Mouse (Mus musculus) right cerebral cortex, adult 2 months (tissue): Measurements from ENCODE around the gene Rpl18.

Experiments used
- DNase-seq, 2 experiments: peaks; one replicate each; pipeline ENCODE4 v3.0.0; 2021 to 2022; ENCODE audit warnings: low spot score in 2 of 2

Rpl18 gene

DNA sequence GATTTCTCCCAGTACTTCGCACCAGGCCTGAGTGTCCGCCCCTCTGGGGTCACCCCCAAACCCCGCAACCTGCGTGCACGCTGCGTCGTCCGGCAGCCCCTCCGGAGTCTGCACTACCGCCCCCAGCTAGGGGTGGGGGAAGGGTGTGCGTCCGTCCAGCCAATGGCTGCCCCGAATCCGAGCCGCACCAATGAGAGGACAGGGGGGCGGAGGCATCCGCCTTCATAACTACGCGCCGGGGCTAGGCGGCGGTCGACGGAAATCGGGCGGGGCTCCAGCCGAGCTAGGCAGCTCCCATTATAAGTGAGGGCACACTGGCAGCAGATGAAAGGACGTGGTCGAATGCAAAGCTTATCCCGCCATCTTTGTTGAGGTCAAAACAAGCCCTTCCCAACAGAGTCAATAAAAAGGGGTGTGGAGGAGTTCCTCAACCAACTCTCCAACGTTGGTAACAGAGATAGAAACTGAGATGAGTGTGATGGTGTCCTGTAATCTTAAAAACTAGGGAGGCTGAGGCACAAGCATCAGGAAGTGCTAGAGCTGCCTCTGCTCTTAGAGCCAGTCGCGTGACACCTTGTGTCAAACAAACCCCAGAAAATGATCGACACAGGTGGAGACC lies at the start of gene Rpl18:
TSS of gene Rpl18 (plus strand) at position 368 of the 619 bp plus-strand sequence.
- peak; percentile 98 for DNase-seq

DNA sequence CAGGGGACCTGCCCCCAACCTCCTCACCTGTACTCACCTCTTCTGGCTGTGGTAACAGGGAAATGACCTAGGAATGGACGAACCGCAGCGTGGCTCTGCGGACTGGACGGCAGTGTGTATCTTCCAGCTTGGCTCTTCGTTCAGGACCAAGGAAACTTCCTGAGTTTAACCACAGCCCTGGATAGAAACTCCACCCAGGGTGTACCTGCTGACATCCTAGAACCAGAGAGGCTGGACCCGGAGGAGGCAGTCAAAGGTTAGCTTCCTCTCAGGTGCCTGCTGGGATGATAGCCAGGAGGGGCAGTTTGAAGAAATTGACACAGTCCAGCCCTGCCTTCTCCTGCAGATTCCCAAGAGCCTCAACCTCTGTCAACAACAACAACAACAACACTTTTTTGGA lies 49.1 kb upstream of the Rpl18 start, which contains the start of gene Fut2:
TSS of gene Fut2 (minus strand) at position 234 of the 400 bp plus-strand sequence.
- no peak for DNase-seq

GRCm38 (mm10) chr7:45667761-45668160 lies 47.5 kb upstream of the Rpl18 start:
- peak in 1 of 2 experiments; percentile 33 for DNase-seq

DNA sequence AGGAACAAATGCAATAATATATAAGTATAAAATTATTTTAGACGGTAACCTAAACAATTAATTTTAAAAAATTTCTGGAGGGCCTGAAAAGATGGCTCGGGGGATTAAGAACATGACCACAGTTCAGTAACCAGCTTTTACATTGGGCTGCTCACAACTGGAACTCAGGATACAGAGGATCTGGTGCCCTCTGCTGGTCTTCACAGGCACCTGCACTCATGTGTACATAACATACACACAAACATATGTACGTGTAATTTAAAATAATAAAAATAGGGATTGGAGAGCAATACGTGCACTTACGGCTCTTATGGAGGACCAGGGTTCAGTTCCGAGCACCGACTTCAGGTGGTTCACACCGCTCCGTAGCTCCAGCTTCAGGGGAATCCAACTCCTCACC lies 46.3 kb upstream of the Rpl18 start:
- no peak for DNase-seq

DNA sequence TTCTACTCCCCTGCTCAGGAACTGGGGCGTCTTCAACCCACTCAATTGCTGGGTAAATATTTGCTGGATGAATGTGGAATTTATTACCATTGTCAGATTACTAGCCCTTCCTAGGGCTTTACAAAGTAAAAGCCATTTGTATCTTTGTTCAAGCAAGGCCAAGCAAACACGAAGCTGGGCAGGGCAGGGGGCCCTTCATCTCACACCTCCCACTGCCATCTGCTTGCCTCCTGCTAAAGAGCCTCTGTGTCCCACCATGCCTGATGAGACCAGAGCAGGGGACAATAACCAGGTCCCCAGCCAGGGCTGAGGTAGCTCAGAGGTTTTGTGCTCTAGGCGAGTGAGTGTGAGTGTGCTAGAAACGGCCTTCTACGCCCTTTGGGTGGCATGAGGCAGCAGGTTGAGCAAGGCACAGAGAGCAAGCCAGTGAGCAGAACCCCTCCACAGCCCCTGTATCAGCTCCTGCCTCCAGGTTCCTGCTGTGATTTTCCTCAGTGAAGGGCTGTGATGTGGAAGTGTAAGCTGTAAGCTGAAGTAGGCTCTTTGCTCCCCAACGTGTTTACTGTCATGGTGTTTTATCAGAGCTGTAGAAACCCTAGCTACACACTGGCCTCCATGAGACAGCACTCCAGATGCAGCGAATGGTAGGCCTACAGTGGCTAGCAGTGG lies 37.5 kb upstream of the Rpl18 start:
- DNase-seq = no peak

DNA sequence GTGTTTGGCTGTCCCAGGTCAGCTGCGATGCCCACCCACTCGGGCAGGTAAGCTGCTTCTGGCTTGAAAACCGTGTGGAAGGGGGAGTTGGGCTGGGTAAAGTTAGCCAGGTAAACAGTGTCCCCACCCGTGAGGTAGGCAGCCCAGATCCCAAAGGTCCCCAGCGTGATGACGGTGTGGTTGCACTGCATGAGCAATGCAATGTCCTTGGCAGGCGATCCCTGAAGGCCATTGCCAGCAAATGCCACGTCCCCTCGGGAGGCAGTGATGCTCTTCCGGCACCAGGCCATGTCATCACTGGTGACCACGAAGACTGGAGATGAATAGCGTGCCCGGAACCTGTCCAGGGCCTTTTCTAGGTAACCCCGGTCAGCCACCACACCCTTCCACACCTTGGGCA lies 36.7 kb upstream of the Rpl18 start:
- no peak for DNase-seq

- DNase-seq = no peak
Measured at GRCm38 (mm10) chr7:45679966-45680621, 35.2 kb upstream of the Rpl18 start.

DNA sequence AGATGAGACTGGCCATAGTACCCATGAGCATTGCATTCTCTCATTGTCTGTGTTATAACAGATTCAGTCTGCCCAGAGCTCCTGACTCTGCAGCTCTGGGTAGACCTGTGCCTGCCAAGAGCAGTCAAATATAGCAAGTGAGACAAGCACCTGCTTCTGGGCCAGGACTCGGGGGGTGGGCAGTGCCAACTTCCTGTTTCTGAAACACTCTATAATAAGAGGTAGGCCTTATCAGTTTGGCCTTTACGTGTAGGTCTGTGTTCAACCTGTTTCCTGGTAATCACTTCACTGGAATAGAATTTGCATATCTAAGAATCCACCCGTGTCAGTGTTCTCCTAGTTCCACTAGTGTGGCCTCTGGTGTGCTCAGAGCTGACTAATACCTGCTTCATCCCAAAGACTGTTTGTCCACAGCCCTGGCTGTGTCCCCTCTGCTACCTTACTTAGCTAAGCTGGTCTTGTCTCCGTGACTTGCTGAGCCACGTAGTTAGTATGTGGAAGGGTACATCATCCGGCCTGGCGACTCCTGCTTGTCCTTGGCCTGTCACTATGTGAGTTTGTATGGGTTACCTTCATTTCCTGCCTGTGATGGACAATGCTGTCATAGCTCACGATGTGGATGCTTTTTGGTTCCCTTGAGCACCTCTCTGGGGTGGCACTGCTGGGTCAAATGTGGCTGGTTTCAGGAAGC lies 34.1 kb upstream of the Rpl18 start:
- no peak for DNase-seq

GRCm38 (mm10) chr7:45682144-45683126 lies 32.8 kb upstream of the Rpl18 start:
- peak; percentile 81 to 87 for DNase-seq

DNA sequence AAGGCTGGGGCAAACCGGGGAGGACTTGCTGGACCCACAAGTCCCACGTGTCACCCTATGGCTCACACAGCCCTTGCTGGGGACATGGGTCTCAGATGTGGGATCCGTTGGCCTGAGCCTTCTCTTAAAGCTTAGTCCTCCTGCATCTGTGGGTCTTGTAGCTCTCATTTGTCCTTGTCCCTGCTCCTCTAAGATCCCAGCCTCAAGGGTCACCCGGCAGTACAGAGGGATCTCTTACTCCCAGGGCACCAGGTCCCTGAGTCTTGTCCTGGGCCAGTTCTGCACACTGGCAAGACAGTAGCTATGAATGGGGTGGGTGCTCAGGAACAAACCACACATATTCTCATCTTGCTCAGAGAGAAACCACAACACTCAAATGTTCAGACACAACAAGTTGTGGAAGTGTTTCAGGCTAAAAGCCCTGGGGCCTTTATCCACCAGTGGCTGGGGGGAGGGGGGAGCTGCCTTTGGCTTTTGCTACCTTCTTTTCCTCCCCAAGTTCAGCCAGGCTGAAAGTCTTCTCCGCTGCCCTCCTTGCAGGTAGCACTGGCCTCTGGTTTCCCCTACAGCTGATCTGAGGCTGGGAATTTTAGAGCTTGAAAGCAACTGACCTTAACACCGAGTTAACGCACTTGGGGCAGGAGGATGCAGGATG lies 31.7 kb upstream of the Rpl18 start, which contains the start of gene Ntn5:
TSS of gene Ntn5 (plus strand) at position 627 of the 655 bp plus-strand sequence.
- DNase-seq = no peak

GRCm38 (mm10) chr7:45685811-45686210 lies 29.4 kb upstream of the Rpl18 start:
- no peak for DNase-seq

GRCm38 (mm10) chr7:45686841-45687240 lies 28.4 kb upstream of the Rpl18 start:
- DNase-seq = no peak

- DNase-seq = no peak
Measured at GRCm38 (mm10) chr7:45689099-45689498, 26.2 kb upstream of the Rpl18 start.

GRCm38 (mm10) chr7:45689800-45690199 lies 25.5 kb upstream of the Rpl18 start:
- DNase-seq = no peak

- DNase-seq = no peak
Measured at GRCm38 (mm10) chr7:45692364-45692763, 22.9 kb upstream of the Rpl18 start.

DNA sequence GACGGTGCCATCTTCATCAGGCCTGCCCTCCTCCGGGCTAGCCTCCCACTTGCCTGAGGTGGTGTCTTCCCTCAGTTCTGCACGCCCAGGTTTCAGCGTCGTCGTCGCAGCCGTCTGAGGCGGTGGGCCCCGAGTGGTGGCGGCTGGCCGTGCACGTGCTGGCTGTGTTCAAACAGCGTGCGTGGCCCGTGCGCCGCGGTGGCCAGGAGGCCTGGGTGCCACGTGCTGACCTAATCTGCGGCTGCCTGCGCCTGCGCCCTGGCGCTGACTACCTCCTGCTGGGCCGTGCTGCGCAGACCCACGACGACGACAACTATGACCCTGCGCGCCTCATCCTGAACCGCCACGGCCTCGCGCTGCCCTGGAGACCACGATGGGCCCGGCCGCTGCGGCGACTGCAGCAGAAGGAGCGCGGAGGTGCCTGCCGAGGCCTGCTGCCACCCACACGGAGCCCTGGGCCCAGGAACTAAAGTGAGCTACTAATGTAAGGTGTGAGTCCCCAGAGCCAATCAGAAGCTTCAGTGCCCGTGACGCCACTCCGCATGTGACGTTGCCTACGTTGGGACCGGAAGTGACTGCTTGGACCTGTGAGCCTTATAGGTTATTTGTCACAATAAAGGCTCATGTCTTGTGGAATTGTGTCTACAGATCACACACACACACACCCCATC lies 21.2 kb upstream of the Rpl18 start, which contains the start of gene Sec1:
TSS of gene Sec1 (minus strand) at position 482 of the 671 bp plus-strand sequence.
- DNase-seq = no peak

DNA sequence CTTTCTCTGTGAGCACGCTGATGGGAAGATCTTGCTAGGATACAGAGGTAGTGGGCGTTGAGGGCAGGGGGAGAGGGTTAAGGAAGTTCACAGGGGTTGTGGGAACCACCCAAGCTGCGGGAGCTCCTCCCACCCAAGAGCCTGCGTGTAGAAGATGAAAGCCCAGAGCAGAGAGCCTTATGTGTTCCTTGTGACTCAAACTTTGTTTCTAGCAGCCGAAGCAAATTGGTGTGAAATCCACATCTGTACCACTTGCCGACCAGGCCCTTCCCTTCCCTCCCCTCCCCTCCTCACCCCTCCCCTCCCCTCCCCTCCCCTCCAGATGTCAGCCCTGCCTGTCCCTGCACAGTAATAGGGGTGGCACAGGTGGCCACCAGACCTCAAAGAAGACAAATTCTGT lies 20.2 kb upstream of the Rpl18 start:
- DNase-seq = no peak

DNA sequence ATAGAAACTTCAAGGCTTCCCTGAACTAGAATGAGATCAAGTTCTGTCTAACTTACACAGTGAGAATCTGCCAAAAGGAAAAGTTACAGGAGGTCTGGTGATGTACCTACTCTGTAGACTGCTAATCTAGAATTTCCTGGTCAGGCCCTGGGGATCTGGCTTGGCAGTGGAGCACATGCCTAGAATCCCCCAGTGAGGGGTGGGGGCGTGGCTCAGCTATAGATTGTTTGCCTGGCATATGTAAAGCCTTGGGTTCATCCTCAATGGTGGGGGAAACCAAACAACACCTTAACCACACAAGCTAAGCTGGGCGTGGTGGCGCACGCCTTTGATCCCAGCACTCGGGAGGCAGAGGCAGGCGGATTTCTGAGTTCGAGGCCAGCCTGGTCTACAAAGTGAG lies 17.4 kb upstream of the Rpl18 start:
- DNase-seq = no peak

- peak in 1 of 2 experiments; percentile 51 for DNase-seq
Measured at GRCm38 (mm10) chr7:45699523-45700141, 15.6 kb upstream of the Rpl18 start, which contains the start of gene Car11. Gene Car11, plus strand, starts transcription at chr7:45699843.
